Mouse (Mus musculus) thymus, postnatal 36 days (tissue): ENCODE data around the gene Trhr2.
A peak's percentile ranks its signal among the peaks of the same experiment; 100 is the strongest.

ENCODE experiments used
- DNase-seq, 2 experiments: peaks; one replicate each; pipeline ENCODE4 v3.0.0; 2022; ENCODE audit warnings: mixed read lengths in 2 of 2

Trhr2 gene

GRCm38 (mm10) chr8:122360696-122361416 lies at the start of gene Trhr2:
Gene Trhr2, minus strand, starts transcription at chr8:122360746.
- DNase-seq = no peak

GRCm38 (mm10) chr8:122407678-122408077 lies 47.1 kb upstream of the Trhr2 start:
- DNase-seq = no peak

GRCm38 (mm10) chr8:122405146-122405805 lies 44.7 kb upstream of the Trhr2 start:
- DNase-seq = no peak

- DNase-seq = no peak
Measured at GRCm38 (mm10) chr8:122398186-122398585, 37.6 kb upstream of the Trhr2 start.

GRCm38 (mm10) chr8:122395291-122395690 lies 34.7 kb upstream of the Trhr2 start:
- no peak for DNase-seq

GRCm38 (mm10) chr8:122393717-122394116 lies 33.2 kb upstream of the Trhr2 start:
- DNase-seq = no peak

GRCm38 (mm10) chr8:122390758-122391157 lies 30.2 kb upstream of the Trhr2 start:
- no peak for DNase-seq

GRCm38 (mm10) chr8:122389357-122389756 lies 28.8 kb upstream of the Trhr2 start:
- DNase-seq = no peak

GRCm38 (mm10) chr8:122383039-122383438 lies 22.5 kb upstream of the Trhr2 start:
- no peak for DNase-seq

- peak; percentile 99 to 100 for DNase-seq
Measured at GRCm38 (mm10) chr8:122376365-122377231, 16.1 kb upstream of the Trhr2 start, which contains the start of gene Zc3h18. Gene Zc3h18, plus strand, starts transcription at chr8:122376609.

GRCm38 (mm10) chr8:122375751-122376364 lies 15.3 kb upstream of the Trhr2 start:
- DNase-seq = no peak

GRCm38 (mm10) chr8:122375320-122375719 lies 14.8 kb upstream of the Trhr2 start:
- no peak for DNase-seq

GRCm38 (mm10) chr8:122371706-122372105 lies 11.2 kb upstream of the Trhr2 start:
- DNase-seq = no peak

- peak; percentile 31 to 36 for DNase-seq
Measured at GRCm38 (mm10) chr8:122369665-122370064, 9.1 kb upstream of the Trhr2 start.

- no peak for DNase-seq
Measured at GRCm38 (mm10) chr8:122368494-122368893, 7.9 kb upstream of the Trhr2 start.

- no peak for DNase-seq
Measured at GRCm38 (mm10) chr8:122362967-122363366, 2.4 kb upstream of the Trhr2 start.

GRCm38 (mm10) chr8:122362271-122362670 lies 1.7 kb upstream of the Trhr2 start:
- no peak for DNase-seq

- DNase-seq = no peak
Measured at GRCm38 (mm10) chr8:122359111-122359775, 1.3 kb downstream of the Trhr2 start.

- no peak for DNase-seq
Measured at GRCm38 (mm10) chr8:122357641-122358040, 2.9 kb downstream of the Trhr2 start.

- no peak for DNase-seq
Measured at GRCm38 (mm10) chr8:122357202-122357601, 3.3 kb downstream of the Trhr2 start.

- no peak for DNase-seq
Measured at GRCm38 (mm10) chr8:122355642-122356606, 4.6 kb downstream of the Trhr2 start.
